Mouse (Mus musculus) erythroblast, embryonic 14.5 days (primary cell): ENCODE measurements around the gene Atp11c.

Source experiments
- GATA1 ChIP-seq: IDR thresholded peaks from 2 replicates; pipeline ENCODE4 v1.6.1; 2012; ENCODE audit warnings: low read length, inconsistent platforms, mixed read lengths
- TAL1 ChIP-seq: IDR thresholded peaks from 3 replicates; pipeline ENCODE4 v1.6.1; 2012; ENCODE audit warnings: low read length, inconsistent platforms, mixed read lengths

GRCm38 (mm10) chrX:60329735-60330134 lies 262.8 kb downstream of the Atp11c start:
- TF ChIP-seq GATA1, result no peak
- no peak for TF ChIP-seq TAL1
